Mouse (Mus musculus) E14TG2a.4 (cell line): ENCODE measurements at regions not wholly inside any gene's neighbourhood (a gene's known extent, or its start where the extent isn't known, plus 50 kb on each side); places are given as distances from the start of the nearest gene placed in this dataset.

Experiments used
- H3K27me3 ChIP-seq: 2 replicates; pipeline ENCODE4 v1.6.1; 2014; ENCODE audit warnings: low read length, control low read depth; ENCODE audit not compliant: insufficient read depth
- H3K36me3 ChIP-seq: 2 replicates; pipeline ENCODE4 v1.6.1; 2014; ENCODE audit warnings: low read length, control low read depth; ENCODE audit not compliant: insufficient read depth
- H3K4me1 ChIP-seq: replicated peaks from 2 replicates; pipeline ENCODE4 v1.6.1; 2014; ENCODE audit warnings: low read depth, low read length, control low read depth
- H3K4me3 ChIP-seq: replicated peaks from 2 replicates; pipeline ENCODE4 v1.5.1; 2014; ENCODE audit warnings: mild to moderate bottlenecking, low read length
- H3K9me3 ChIP-seq: 2 replicates; pipeline ENCODE4 v1.6.1; 2014; ENCODE audit warnings: low read length, control low read depth
- CTCF ChIP-seq: conservative IDR thresholded peaks from 2 replicates; pipeline ENCODE4 v1.5.1; 2014; ENCODE audit warnings: low read length
- NANOG ChIP-seq: IDR thresholded peaks from 2 replicates; pipeline ENCODE4 v1.6.1; 2014; ENCODE audit warnings: borderline replicate concordance, low read length, mixed read lengths
- POU5F1 ChIP-seq: IDR thresholded peaks from 2 replicates; pipeline ENCODE4 v1.6.1; 2014; ENCODE audit warnings: low read length, borderline replicate concordance

DNA sequence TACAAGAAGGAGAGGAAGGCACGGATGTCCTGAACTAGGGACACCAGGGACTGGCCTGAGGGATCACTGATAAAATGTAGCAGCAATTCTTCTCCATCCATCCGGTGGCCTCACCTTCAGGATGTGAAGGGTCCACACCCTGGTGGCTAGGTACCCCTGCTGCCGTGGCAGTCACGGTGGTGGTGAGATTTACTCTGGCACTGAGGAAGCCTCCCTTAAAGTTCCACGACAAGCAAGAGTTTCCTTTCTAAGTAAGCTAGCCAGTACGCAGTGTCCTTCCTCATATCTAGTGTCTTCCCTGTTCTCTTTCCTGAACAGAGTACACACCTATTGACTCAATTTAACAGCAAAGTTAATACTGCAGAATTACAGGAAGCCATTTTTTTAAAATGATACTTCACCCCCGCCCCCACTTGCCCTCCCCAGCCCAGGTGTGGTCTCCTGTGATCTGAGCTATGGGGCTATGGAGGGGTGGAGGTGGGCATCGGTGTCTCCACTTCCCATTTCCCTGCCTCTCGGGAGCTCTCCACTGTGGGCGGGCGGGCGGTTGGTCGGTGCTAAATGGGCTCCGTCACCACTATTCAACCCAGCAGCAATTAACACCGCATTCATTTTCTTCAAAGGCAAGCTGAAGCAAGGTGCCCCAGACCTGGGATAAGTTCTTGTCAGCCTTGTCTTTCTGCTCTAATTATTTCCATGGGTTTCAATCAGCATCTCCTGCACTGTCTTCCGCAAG lies 201.2 kb upstream of the Klf14 start:
- peaks cover 11% of the 10 kb centered on the region; the same call in 1 of the 2 replicates for H3K4me1 ChIP-seq
- no peak overlapping the region for H3K4me3 ChIP-seq
- H3K36me3 ChIP-seq: no peaks in the 10 kb centered on the region
- TF ChIP-seq POU5F1 (no peak), NANOG (no peak), CTCF (no peak)
- no peaks in the 10 kb centered on the region for H3K9me3 ChIP-seq
- H3K27me3 ChIP-seq: no peaks in the 10 kb centered on the region; the same call in 1 of the 2 replicates

- TF ChIP-seq CTCF: no peak
- TF ChIP-seq NANOG: no peak
- TF ChIP-seq POU5F1: no peak
Measured at GRCm38 (mm10) chr6:31161445-31162340, 202.8 kb upstream of the Klf14 start.

DNA sequence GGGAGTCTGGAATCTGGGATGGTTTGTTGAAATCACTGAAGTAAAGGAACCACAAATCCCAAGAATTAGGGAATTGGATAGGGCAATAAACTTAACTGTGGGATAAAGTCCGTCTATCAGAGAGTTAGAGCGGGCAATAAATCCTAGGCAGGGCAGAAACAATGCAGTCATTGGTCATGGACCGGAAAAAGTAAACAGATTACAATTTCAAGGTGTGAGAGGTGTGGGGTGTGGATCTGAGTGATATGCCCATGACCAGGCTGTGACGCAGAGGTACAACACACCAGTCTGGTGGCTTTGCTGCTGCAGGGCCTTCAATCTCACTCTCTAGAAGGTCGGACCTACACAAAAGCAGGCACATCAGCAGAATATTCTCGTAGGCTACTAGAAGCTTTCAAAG lies 206.1 kb upstream of the Klf14 start:
- H3K4me3 ChIP-seq: no peak overlapping the region
- H3K9me3 ChIP-seq: no peaks in the 10 kb centered on the region
- TF ChIP-seq CTCF (no peak), POU5F1 (no peak), NANOG (no peak)
- no peaks in the 10 kb centered on the region for H3K36me3 ChIP-seq
- H3K4me1 ChIP-seq: peaks cover 6% of the 10 kb centered on the region; the same call in 1 of the 2 replicates
- H3K27me3 ChIP-seq: no peaks in the 10 kb centered on the region; the same call in 1 of the 2 replicates

More at GRCm38 (mm10) chr6:31161445-31162340, 202.8 kb upstream of the Klf14 start:
- Histone ChIP-seq H3K9me3 (no peaks in the 10 kb centered on the region), H3K36me3 (no peaks in the 10 kb centered on the region), H3K27me3 (no peaks in the 10 kb centered on the region; the same call in 1 of the 2 replicates), H3K4me3 (no peak overlapping the region), H3K4me1 (peaks cover 11% of the 10 kb centered on the region; the same call in 1 of the 2 replicates)

DNA sequence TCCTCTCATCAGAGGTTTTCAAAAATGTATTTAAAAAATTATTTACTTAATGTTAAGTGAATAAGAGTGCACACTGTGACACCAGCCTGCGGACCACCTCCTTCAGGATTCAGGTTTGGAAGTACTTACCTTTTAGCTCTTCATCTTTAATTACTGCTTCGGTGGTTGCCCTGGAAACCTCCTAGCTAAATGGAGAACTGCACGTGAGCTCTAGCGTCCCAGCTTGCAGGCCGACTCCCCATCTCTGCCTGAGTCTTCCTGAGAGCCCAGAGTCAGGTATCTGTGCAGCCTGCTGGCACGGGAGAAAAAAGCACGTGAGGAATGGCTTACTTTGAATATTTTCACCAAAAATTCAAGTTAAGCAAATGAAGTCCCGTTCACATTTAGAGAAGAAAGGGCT lies 207.5 kb upstream of the Klf14 start:
- Histone ChIP-seq H3K9me3 (no peaks in the 10 kb centered on the region), H3K36me3 (no peaks in the 10 kb centered on the region), H3K4me1 (no peaks in the 10 kb centered on the region), H3K4me3 (no peak overlapping the region), H3K27me3 (no peaks in the 10 kb centered on the region; the same call in 1 of the 2 replicates)
- TF ChIP-seq NANOG (no peak), CTCF (no peak)

- no peaks in the 10 kb centered on the region for H3K27me3 ChIP-seq
- H3K36me3 ChIP-seq: no peaks in the 10 kb centered on the region
- no peaks in the 10 kb centered on the region for H3K9me3 ChIP-seq
Measured at GRCm38 (mm10) chr6:31167732-31168131, 208.9 kb upstream of the Klf14 start.

GRCm38 (mm10) chr6:31168730-31169129 lies 209.9 kb upstream of the Klf14 start:
- H3K36me3 ChIP-seq: no peaks in the 10 kb centered on the region
- H3K4me1 ChIP-seq: no peaks in the 10 kb centered on the region
- H3K4me3 ChIP-seq: no peak overlapping the region
- no peaks in the 10 kb centered on the region for H3K27me3 ChIP-seq
- TF ChIP-seq POU5F1 (no peak), NANOG (no peak), CTCF (no peak)
- H3K9me3 ChIP-seq: no peaks in the 10 kb centered on the region

More at GRCm38 (mm10) chr6:31167732-31168131, 208.9 kb upstream of the Klf14 start:
- no peak overlapping the region for H3K4me3 ChIP-seq
- TF ChIP-seq NANOG (no peak), CTCF (no peak), POU5F1 (no peak)
- no peaks in the 10 kb centered on the region for H3K4me1 ChIP-seq

- no peak for TF ChIP-seq POU5F1
- H3K27me3 ChIP-seq: no peaks in the 10 kb centered on the region
Measured at GRCm38 (mm10) chr6:31169343-31169742, 210.5 kb upstream of the Klf14 start.

DNA sequence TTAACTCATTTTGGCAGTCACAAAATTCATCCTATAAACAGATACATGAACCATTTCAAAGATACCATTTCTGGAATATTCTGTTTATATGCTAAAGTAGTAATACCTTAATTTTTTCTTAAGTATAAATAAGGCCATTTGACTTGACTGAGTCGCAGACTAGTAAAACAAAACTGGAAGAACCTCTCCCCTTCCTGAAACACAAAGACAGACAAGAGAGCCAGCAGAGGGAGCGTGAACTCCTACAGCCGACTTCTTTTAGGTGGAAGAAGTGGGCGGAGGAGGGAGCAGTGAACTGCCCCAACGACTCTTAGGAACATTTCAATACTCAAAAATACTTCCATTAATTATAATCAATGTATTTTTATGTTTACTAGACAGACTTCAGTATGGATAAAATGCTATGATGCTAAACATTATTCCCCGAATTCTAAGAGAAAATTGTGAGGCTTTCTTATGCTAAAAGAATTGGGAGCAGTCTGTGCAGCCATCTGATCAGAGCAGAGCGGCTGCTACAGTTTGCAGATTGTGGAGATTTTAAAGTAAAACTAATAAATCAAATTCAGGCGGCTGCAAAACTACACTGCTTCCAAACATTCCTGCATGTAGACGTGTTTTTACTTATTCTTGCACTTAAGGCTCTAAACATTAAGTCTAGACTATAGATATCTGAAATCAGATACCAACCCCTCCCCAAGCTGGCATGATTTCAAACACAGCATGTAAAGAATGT lies 211.2 kb upstream of the Klf14 start:
- H3K4me1 ChIP-seq: no peaks in the 10 kb centered on the region
- H3K27me3 ChIP-seq: no peaks in the 10 kb centered on the region
- TF ChIP-seq NANOG: no peak
- TF ChIP-seq POU5F1: no peak
- TF ChIP-seq CTCF: no peak
- H3K4me3 ChIP-seq: no peak overlapping the region
- no peaks in the 10 kb centered on the region for H3K36me3 ChIP-seq
- no peaks in the 10 kb centered on the region for H3K9me3 ChIP-seq

More at GRCm38 (mm10) chr6:31169343-31169742, 210.5 kb upstream of the Klf14 start:
- Histone ChIP-seq H3K4me3 (no peak overlapping the region), H3K36me3 (no peaks in the 10 kb centered on the region), H3K4me1 (no peaks in the 10 kb centered on the region), H3K9me3 (no peaks in the 10 kb centered on the region)
